Comparison of ENCODE assay signal across 24 mouse cellular contexts in the genomic region with DNA sequence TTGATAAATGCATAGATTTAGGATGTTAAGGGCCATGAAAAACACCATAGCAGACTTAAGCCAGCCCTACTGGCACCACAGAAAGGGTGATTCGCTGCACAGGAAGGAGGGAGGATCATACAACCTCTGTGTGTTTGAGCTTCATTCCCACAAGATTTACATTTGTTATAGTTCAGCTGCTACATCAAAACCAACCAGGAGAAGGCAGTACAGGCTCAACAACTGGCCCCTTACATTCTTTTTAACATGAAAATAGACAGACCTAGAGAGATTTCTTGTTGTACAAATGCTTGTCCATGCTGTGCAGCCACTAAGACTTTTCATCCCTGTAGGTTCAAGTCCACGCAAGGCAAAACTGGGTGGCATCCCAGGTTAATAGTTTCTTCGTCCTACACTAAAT.
DNase-seq lines count a peak whose midpoint lies in the region; ATAC-seq and TF ChIP-seq lines count a peak whose summit lies in the region.
"Had no signal": no experiment of that assay in that cellular context is flagged by ENCODE, and none has a peak within 500 bp of the region (broad histone marks: within the 10 kb centered on the region; RNA-seq: fewer than 3 reads in every experiment).

No protein-coding gene starts in this region.

- no peak overlapping the region for H3K27ac ChIP-seq in intestine, postnatal 0 days (ENCODE audit: low read depth, low read length)
- H3K27ac ChIP-seq in intestine, embryonic 15.5 days = no peak overlapping the region
- no peak overlapping the region for H3K27ac ChIP-seq in midbrain, postnatal 0 days (ENCODE audit: low read depth, low read length)
- no peak overlapping the region for H3K27ac ChIP-seq in midbrain, embryonic 16.5 days (ENCODE audit: low read length)
- no peak overlapping the region for H3K27ac ChIP-seq in stomach, postnatal 0 days (replicated peaks)
- H3K27ac ChIP-seq: embryonic facial prominence, embryonic 10.5 days; forebrain, embryonic 13.5 days; heart, adult 2 months; limb, embryonic 12.5 days; liver, embryonic 13.5 days; lung, embryonic 15.5 days had no signal

- no peak overlapping the region for H3K9ac ChIP-seq in intestine, postnatal 0 days (ENCODE audit: low read depth, low read length)
- H3K9ac ChIP-seq in intestine, embryonic 15.5 days = no peak overlapping the region
- no peak overlapping the region for H3K9ac ChIP-seq in midbrain, postnatal 0 days (replicated peaks; ENCODE audit: low read length, poor library complexity, severe bottlenecking)
- no peak overlapping the region for H3K9ac ChIP-seq in midbrain, embryonic 16.5 days (ENCODE audit: low read depth, low read length)
- no peak overlapping the region for H3K9ac ChIP-seq in stomach, postnatal 0 days (ENCODE audit: low read length)
- H3K9ac ChIP-seq: forebrain, embryonic 13.5 days; limb, embryonic 12.5 days; liver, embryonic 13.5 days; lung, embryonic 15.5 days had no signal

- intact Hi-C loops in left cerebral cortex, postnatal 36 days (cut with DNase I) = loop anchor here (5.0 kb wide), 1 partner anchor 166 kb away; no protein-coding TSS in a partner anchor

- H3K36me3 ChIP-seq in intestine, postnatal 0 days (ENCODE audit: control insufficient read depth, insufficient read depth) = no peaks in the 10 kb centered on the region
- H3K36me3 ChIP-seq in intestine, embryonic 15.5 days = no peaks in the 10 kb centered on the region
- no peaks in the 10 kb centered on the region for H3K36me3 ChIP-seq in midbrain, postnatal 0 days (ENCODE audit: insufficient read depth, low read length)
- H3K36me3 ChIP-seq in midbrain, embryonic 16.5 days (ENCODE audit: control insufficient read depth, insufficient read depth, low read length) = no peaks in the 10 kb centered on the region
- H3K36me3 ChIP-seq in stomach, postnatal 0 days (ENCODE audit: control insufficient read depth, insufficient read depth, low read length) = no peaks in the 10 kb centered on the region
- H3K36me3 ChIP-seq: embryonic facial prominence, embryonic 10.5 days; limb, embryonic 12.5 days; liver, embryonic 13.5 days; lung, embryonic 15.5 days had no signal

- no peak for ATAC-seq in intestine, postnatal 0 days
- ATAC-seq in intestine, embryonic 15.5 days = no peak
- ATAC-seq in midbrain, postnatal 0 days (ENCODE audit: low FRiP score) = no peak
- no peak for ATAC-seq in midbrain, embryonic 16.5 days
- ATAC-seq in stomach, postnatal 0 days (ENCODE audit: low FRiP score, low TSS enrichment) = no peak
- ATAC-seq: activated CD4-positive, CD25-positive, alpha-beta regulatory T cell, adult 4 months; forebrain, embryonic 13.5 days had no signal

- peak; percentile 20 for DNase-seq in adrenal gland, postnatal 14 days
- no peak for DNase-seq in adrenal gland, adult 8-10 months
- DNase-seq in midbrain, postnatal 0 days (ENCODE audit: low spot score) = peak; percentile 17
- DNase-seq in stomach, postnatal 0 days (ENCODE audit: low spot score) = no peak
- DNase-seq in left cerebral cortex, postnatal 36 days (ENCODE audit: low spot score in 2 of 2) = no peak
- DNase-seq: B cell, adult 2 months; cerebellum, adult 11-12 months; gastrocnemius, postnatal 14 days; heart, adult 2 months; heart, postnatal 36 days; kidney, adult 2 months; kidney, postnatal 14 days; liver, embryonic 13.5 days; right cerebral cortex, postnatal 25 days had no signal

- H3K4me3 ChIP-seq in intestine, postnatal 0 days (ENCODE audit: low read depth, low read length) = no peak overlapping the region
- no peak overlapping the region for H3K4me3 ChIP-seq in intestine, embryonic 15.5 days (replicated peaks)
- H3K4me3 ChIP-seq in midbrain, postnatal 0 days (ENCODE audit: low read depth, low read length) = no peak overlapping the region
- no peak overlapping the region for H3K4me3 ChIP-seq in midbrain, embryonic 16.5 days (ENCODE audit: low read depth, low read length)
- no peak overlapping the region for H3K4me3 ChIP-seq in stomach, postnatal 0 days (ENCODE audit: low read depth, low read length)
- H3K4me3 ChIP-seq: embryonic facial prominence, embryonic 10.5 days; forebrain, embryonic 13.5 days; heart, adult 2 months; limb, embryonic 12.5 days; liver, embryonic 13.5 days; lung, embryonic 15.5 days; myocyte had no signal

- TF ChIP-seq EP300 in stomach, postnatal 0 days (optimal IDR thresholded peaks at IDR 0.05) = no peak

- no peak overlapping the region for H3K4me2 ChIP-seq in intestine, postnatal 0 days (replicated peaks; ENCODE audit: low read depth)
- no peak overlapping the region for H3K4me2 ChIP-seq in intestine, embryonic 15.5 days (replicated peaks)
- no peak overlapping the region for H3K4me2 ChIP-seq in midbrain, postnatal 0 days (ENCODE audit: low read depth, low read length, poor library complexity, severe bottlenecking)
- H3K4me2 ChIP-seq in midbrain, embryonic 16.5 days (ENCODE audit: low read length) = no peak overlapping the region
- no peak overlapping the region for H3K4me2 ChIP-seq in stomach, postnatal 0 days (replicated peaks; ENCODE audit: low read depth)
- H3K4me2 ChIP-seq: forebrain, embryonic 13.5 days; limb, embryonic 12.5 days; liver, embryonic 13.5 days; lung, embryonic 15.5 days; midbrain, embryonic 11.5 days had no signal

- no peaks in the 10 kb centered on the region for H3K27me3 ChIP-seq in intestine, postnatal 0 days (replicated peaks; ENCODE audit: control insufficient read depth, insufficient read depth, low read length)
- H3K27me3 ChIP-seq in intestine, embryonic 15.5 days (replicated peaks) = no peaks in the 10 kb centered on the region
- H3K27me3 ChIP-seq in midbrain, postnatal 0 days (ENCODE audit: insufficient read depth, low read length) = no peaks in the 10 kb centered on the region
- no peaks in the 10 kb centered on the region for H3K27me3 ChIP-seq in midbrain, embryonic 16.5 days (ENCODE audit: control insufficient read depth, insufficient read depth, low read depth, low read length)
- H3K27me3 ChIP-seq in stomach, postnatal 0 days (ENCODE audit: control insufficient read depth, insufficient read depth, low read length) = no peaks in the 10 kb centered on the region
- H3K27me3 ChIP-seq: forebrain, embryonic 13.5 days; limb, embryonic 12.5 days; liver, embryonic 13.5 days; lung, embryonic 15.5 days had no signal

- H3K9me3 ChIP-seq in intestine, postnatal 0 days (ENCODE audit: control insufficient read depth) = no peaks in the 10 kb centered on the region
- H3K9me3 ChIP-seq in intestine, embryonic 15.5 days = no peaks in the 10 kb centered on the region
- H3K9me3 ChIP-seq in midbrain, postnatal 0 days (ENCODE audit: low read length) = no peaks in the 10 kb centered on the region
- no peaks in the 10 kb centered on the region for H3K9me3 ChIP-seq in midbrain, embryonic 16.5 days (replicated peaks; ENCODE audit: control insufficient read depth, low read length, poor library complexity, severe bottlenecking)
- no peaks in the 10 kb centered on the region for H3K9me3 ChIP-seq in stomach, postnatal 0 days (ENCODE audit: control insufficient read depth, low read length)
- H3K9me3 ChIP-seq: embryonic facial prominence, embryonic 10.5 days; forebrain, embryonic 13.5 days; limb, embryonic 12.5 days; liver, embryonic 13.5 days; lung, embryonic 15.5 days had no signal

- no peaks in the 10 kb centered on the region for H3K4me1 ChIP-seq in intestine, postnatal 0 days (replicated peaks; ENCODE audit: control insufficient read depth, insufficient read depth, low read length)
- no peaks in the 10 kb centered on the region for H3K4me1 ChIP-seq in intestine, embryonic 15.5 days (replicated peaks)
- no peaks in the 10 kb centered on the region for H3K4me1 ChIP-seq in midbrain, postnatal 0 days (ENCODE audit: insufficient read depth, low read length)
- no peaks in the 10 kb centered on the region for H3K4me1 ChIP-seq in midbrain, embryonic 16.5 days (ENCODE audit: control insufficient read depth, insufficient read depth, low read length)
- H3K4me1 ChIP-seq in stomach, postnatal 0 days (replicated peaks; ENCODE audit: control insufficient read depth, insufficient read depth) = no peaks in the 10 kb centered on the region
- H3K4me1 ChIP-seq: embryonic facial prominence, embryonic 10.5 days; forebrain, embryonic 13.5 days; liver, embryonic 13.5 days; lung, embryonic 15.5 days had no signal

- TF ChIP-seq CTCF in intestine, postnatal 0 days (IDR thresholded peaks at IDR 0.05; ENCODE audit: low read depth) = peak; percentile 23; the same call in 1 of the 2 replicates
- peak; percentile 57 for TF ChIP-seq CTCF in midbrain, postnatal 0 days (IDR thresholded peaks at IDR 0.05)
- peak; percentile 30; the same call in 1 of the 2 replicates for TF ChIP-seq CTCF in stomach, postnatal 0 days (IDR thresholded peaks at IDR 0.05; ENCODE audit: low read depth)

- WGBS in intestine, postnatal 0 days = 68% methylated on average over 3 of the region's 3 CpGs
- 72% methylated on average over 3 of the region's 3 CpGs for WGBS in intestine, embryonic 15.5 days
- WGBS in midbrain, postnatal 0 days = 82% methylated on average over 3 of the region's 3 CpGs
- 76% methylated on average over 3 of the region's 3 CpGs for WGBS in midbrain, embryonic 16.5 days
- WGBS in stomach, postnatal 0 days = 78% methylated on average over 3 of the region's 3 CpGs

Comparison
In these comparisons a context has a peak if more than half of its experiments do, and no peak if none do; other contexts are left out.
1. DNase-seq: peak in adrenal gland, postnatal 14 days (single experiment) and midbrain, postnatal 0 days (single experiment); none in adrenal gland, adult 8-10 months (single experiment), stomach, postnatal 0 days (single experiment) and left cerebral cortex, postnatal 36 days (0 of 2).
2. Peak in every context shown above with its lines, with median percentiles within 50 percentile points of each other: CTCF ChIP-seq.